Mouse (Mus musculus): ENCODE measurements around the gene Ugt1a10.

GRCm38 (mm10) chr1:88092341-88092740, 37.2 kb downstream of the Ugt1a10 start:
- TF ChIP-seq CTCF (IDR thresholded peaks at IDR 0.05; ENCODE audit: borderline replicate concordance, extremely low read depth, insufficient read depth, insufficient read length) (no peak), POLR2A (IDR thresholded peaks at IDR 0.05; ENCODE audit: borderline replicate concordance, extremely low read depth, insufficient read depth, insufficient read length, poor library complexity, severe bottlenecking) (no peak)

All from brain, embryonic 14.5 days (tissue).